Mouse (Mus musculus): ENCODE results near the gene Rbck1.

DNA sequence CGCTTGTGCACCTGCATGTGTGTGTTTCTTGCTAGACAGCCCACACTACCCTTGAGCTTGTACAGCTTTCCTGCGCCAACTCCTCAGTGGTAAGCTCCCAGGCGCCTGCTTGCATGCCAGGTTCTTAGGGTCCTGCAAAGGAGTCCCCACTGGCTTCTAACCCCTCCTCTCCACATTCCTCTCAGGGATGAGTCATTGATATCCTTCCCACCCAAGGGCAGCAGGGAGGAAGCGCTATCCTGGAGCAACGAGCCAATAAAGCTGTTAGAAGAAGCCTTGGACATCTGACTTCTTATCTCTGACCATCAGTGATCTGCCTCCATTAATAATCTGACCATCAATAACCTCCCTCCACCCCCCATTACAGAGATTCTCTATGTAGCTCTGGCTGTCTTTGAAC, 35.5 kb upstream of the Rbck1 start:
- no peak for TF ChIP-seq CTCF (IDR thresholded peaks at IDR 0.05; ENCODE audit: low read depth)
- no peak for TF ChIP-seq EP300 (IDR thresholded peaks at IDR 0.05; ENCODE audit: low read depth)
